Mouse (Mus musculus): Measurements from ENCODE around the gene Zfp334.

DNA sequence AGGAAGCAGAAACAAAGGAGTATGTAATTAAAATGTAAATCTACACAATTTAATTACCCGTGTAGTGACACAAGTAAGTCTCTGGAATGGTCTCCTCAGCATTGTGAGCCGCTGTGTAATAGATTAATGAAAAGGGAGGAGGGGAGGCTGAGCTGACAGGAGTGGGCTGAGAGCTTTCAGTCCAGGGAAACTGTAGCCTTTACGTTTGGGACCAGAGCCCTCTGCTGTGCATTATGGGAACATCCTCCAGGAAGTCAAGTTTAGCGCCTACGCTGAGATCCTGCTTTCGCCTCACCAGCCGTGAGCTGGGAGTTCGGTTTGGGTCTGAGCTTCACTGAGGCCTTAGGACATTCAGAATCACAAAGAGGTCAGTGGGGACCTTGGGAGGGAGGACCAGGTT is 38.6 kb downstream of the Zfp334 start:
- no peak for TF ChIP-seq POLR2A (IDR thresholded peaks at IDR 0.05; ENCODE audit: insufficient read depth, low read length)
- peak; percentile 31 for TF ChIP-seq CTCF (IDR thresholded peaks at IDR 0.05; ENCODE audit: low read depth, low read length)
